Mouse (Mus musculus) forebrain, postnatal 0 days (tissue): ENCODE measurements around the gene Dmrtc2. TPM values are rescaled to one million over a fixed set of nuclear protein-coding genes. Genes with fewer than 3 reads are reported as not detected.

Source experiments
- ATAC-seq: fragments of 200-750 bp; cut with Nextera tagmentation; 2 replicates; pipeline ENCODE4 v1.8.0; 2017; ENCODE audit warnings: mild to moderate bottlenecking, moderate library complexity
- DNase-seq: peaks from one replicate; pipeline ENCODE4 v3.0.0-alpha.2; 2015
- H3K27ac ChIP-seq: fragments of 300-500 bp; sonication (generic); 2 replicates; pipeline ENCODE4 v1.5.1; 2014; ENCODE audit warnings: low read depth, mild to moderate bottlenecking, antibody characterized with exemption, low read length, moderate library complexity, mixed read lengths
- H3K27me3 ChIP-seq: fragments of 300-500 bp; sonication (generic); 2 replicates; pipeline ENCODE4 v1.6.1; 2014; ENCODE audit warnings: mild to moderate bottlenecking, low read length, mixed read lengths; ENCODE audit not compliant: insufficient read depth
- H3K36me3 ChIP-seq: fragments of 300-500 bp; sonication (generic); 2 replicates; pipeline ENCODE4 v1.6.1; 2014; ENCODE audit warnings: mild to moderate bottlenecking, moderate library complexity; ENCODE audit not compliant: insufficient read depth
- H3K4me1 ChIP-seq: fragments of 300-500 bp; sonication (generic); 2 replicates; pipeline ENCODE4 v1.6.1; 2014; ENCODE audit warnings: antibody characterized with exemption; ENCODE audit not compliant: insufficient read depth
- H3K4me2 ChIP-seq: fragments of 300-500 bp; sonication (generic); 2 replicates; pipeline ENCODE4 v1.6.1; 2014; ENCODE audit warnings: low read depth, mild to moderate bottlenecking, moderate library complexity
- H3K4me3 ChIP-seq: fragments of 300-500 bp; sonication (generic); 2 replicates; pipeline ENCODE4 v1.5.1; 2014; ENCODE audit warnings: low read depth, low read length, mixed read lengths
- H3K9ac ChIP-seq: fragments of 300-500 bp; sonication (generic); 2 replicates; pipeline ENCODE4 v1.6.1; 2014; ENCODE audit warnings: mild to moderate bottlenecking
- H3K9me3 ChIP-seq: fragments of 300-500 bp; sonication (generic); 2 replicates; pipeline ENCODE4 v1.6.1; 2016; ENCODE audit warnings: low read length
- CTCF ChIP-seq: sonication (generic); IDR thresholded peaks from 2 replicates; pipeline ENCODE4 v1.5.1; 2016; ENCODE audit warnings: antibody characterized with exemption, control low read depth, low read depth
- WGBS: fragments of 180-500 bp; shearing (Covaris S2); extraction: QIAGEN DNeasy Blood & Tissue Kit; methylation state at CpG from one replicate; pipeline ENCODE4 v1.1.7; 2014; 5-methylcytosine and 5-hydroxymethylcytosine counted together
- polyA plus RNA-seq: library from polyadenylated mRNA; unstranded; fragments of >200 nt; fragmentation: Nextera tagmentation; extraction: Ambion mirVana; gene quantifications from 2 replicates; pipeline ENCODE4 v1.2.1, GENCODE M21; 2015
- total RNA-seq: library from RNA; depleted of rRNA; stranded (reverse); fragments of >200 nt; gene quantifications from 2 replicates; pipeline ENCODE4 v1.2.3, GENCODE M21; 2014

The Dmrtc2 gene
- total and polyA plus RNA-seq, 2 experiments from 2014 or later = 0.28 TPM; not detected in 1

DNA sequence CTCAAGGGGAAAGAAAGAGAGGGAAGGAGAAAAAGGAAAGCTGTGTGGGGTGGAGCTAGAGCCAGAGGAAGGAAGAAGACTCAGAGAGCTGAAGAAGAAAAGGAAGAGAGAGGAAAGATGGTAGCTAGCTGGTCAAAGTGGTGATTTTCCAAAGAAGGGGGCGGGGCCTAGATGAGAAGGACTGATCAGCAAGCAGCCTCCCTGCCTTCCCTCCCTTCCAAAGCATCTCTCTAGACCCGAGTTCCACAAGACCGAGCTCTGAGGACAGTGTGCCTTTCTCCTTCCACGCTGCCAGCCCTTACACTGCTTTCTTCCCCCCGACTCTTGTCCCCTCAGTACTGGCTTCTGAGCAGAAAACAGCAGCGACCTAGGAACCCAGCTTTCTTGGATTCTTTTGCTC, 5.7 kb upstream of the Dmrtc2 start:
- Histone ChIP-seq H3K27me3 (no peaks in the 10 kb centered on the region), H3K36me3 (no peaks in the 10 kb centered on the region), H3K4me1 (no peaks in the 10 kb centered on the region), H3K4me3 (no peak overlapping the region), H3K4me2 (no peak overlapping the region), H3K9ac (no peak overlapping the region), H3K9me3 (no peaks in the 10 kb centered on the region), H3K27ac (no peak overlapping the region)
- no peak for TF ChIP-seq CTCF
- no peak for DNase-seq
- no peak for ATAC-seq
- 26% methylated on average over 6 of the region's 6 CpGs for WGBS

DNA sequence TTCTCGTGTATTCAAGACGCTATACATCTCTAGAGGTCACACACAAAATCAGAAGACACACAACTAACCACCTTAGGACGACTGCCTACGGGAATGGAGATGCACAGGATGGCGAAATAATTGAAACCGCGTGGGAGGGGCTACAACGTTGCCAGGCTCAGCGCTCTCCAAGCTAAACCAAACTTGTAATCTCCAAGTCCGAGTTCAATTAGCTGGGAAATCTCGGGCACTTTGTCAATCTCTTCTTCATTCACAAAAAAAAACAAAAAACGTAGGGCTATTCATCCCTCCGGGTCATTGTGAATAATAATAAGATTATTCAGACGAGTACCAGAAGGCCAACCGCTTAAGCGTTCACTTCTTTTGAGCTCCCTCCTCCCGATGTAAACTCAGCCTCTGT, 777 bp upstream of the Dmrtc2 start:
- no peak overlapping the region for H3K27ac ChIP-seq
- 18% methylated on average over 17 of the region's 17 CpGs for WGBS
- ATAC-seq = no peak

GRCm38 (mm10) chr7:24877588-24877987, 7.7 kb downstream of the Dmrtc2 start:
- Histone ChIP-seq H3K4me1 (no peaks in the 10 kb centered on the region), H3K27ac (no peak overlapping the region), H3K27me3 (no peaks in the 10 kb centered on the region), H3K9ac (no peak overlapping the region), H3K4me3 (no peak overlapping the region), H3K4me2 (no peak overlapping the region), H3K9me3 (no peaks in the 10 kb centered on the region), H3K36me3 (no peaks in the 10 kb centered on the region)
- no peak for DNase-seq
- no peak for TF ChIP-seq CTCF
- 84% methylated on average over 3 of the region's 3 CpGs for WGBS
- no peak for ATAC-seq

More for the DNA sequence above, 777 bp upstream of the Dmrtc2 start:
- Histone ChIP-seq H3K9me3 (no peaks in the 10 kb centered on the region), H3K9ac (no peak overlapping the region), H3K36me3 (no peaks in the 10 kb centered on the region), H3K4me2 (no peak overlapping the region), H3K27me3 (no peaks in the 10 kb centered on the region), H3K4me1 (no peaks in the 10 kb centered on the region), H3K4me3 (no peak overlapping the region)
- no peak for TF ChIP-seq CTCF
- DNase-seq = no peak

DNA sequence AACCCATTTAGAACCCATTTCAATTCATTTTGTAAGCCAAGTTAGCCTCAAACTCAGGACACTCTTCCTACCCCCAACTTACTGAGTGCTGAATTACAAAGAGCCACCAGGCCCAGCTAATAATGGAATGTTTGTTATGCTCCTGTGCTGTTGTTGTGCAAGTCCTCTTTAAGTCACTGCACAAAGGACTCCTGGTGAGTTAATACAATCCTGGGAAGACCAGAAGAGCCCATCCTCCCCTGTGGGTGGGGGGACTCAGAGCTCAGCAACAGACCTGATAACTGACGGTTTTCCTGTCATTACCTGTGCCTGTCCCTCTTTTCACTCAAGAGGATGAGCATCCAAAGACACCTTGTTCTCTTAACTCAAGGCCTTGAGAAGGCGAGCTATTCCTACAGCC, 9.8 kb downstream of the Dmrtc2 start:
- no peak for TF ChIP-seq CTCF
- H3K9ac ChIP-seq = no peak overlapping the region
- no peak for ATAC-seq

GRCm38 (mm10) chr7:24882416-24883199, 12.8 kb downstream of the Dmrtc2 start:
- Histone ChIP-seq H3K4me3 (no peak overlapping the region), H3K27ac (no peak overlapping the region), H3K36me3 (peaks cover 20% of the 10 kb centered on the region), H3K4me2 (no peak overlapping the region), H3K9me3 (no peaks in the 10 kb centered on the region), H3K4me1 (peaks cover 6% of the 10 kb centered on the region), H3K9ac (no peak overlapping the region), H3K27me3 (no peaks in the 10 kb centered on the region)
- TF ChIP-seq CTCF = no peak
- DNase-seq = no peak
- 93% methylated on average over 9 of the region's 9 CpGs for WGBS
- ATAC-seq = no peak

More for the DNA sequence above, 9.8 kb downstream of the Dmrtc2 start:
- no peaks in the 10 kb centered on the region for H3K36me3 ChIP-seq
- no peak for DNase-seq
- no peak overlapping the region for H3K4me2 ChIP-seq
- H3K4me3 ChIP-seq = no peak overlapping the region
- WGBS = 24% methylated on average over 2 of the region's 2 CpGs
- no peaks in the 10 kb centered on the region for H3K27me3 ChIP-seq
- no peak overlapping the region for H3K27ac ChIP-seq
- H3K9me3 ChIP-seq = no peaks in the 10 kb centered on the region
- H3K4me1 ChIP-seq = no peaks in the 10 kb centered on the region

- Histone ChIP-seq H3K4me3 (peak within 1 kb of the TSS; percentile 99), H3K4me1 (peaks cover 6% of the 10 kb centered on the region), H3K9me3 (no peaks in the 10 kb centered on the region), H3K9ac (peak within 1 kb of the TSS; percentile 100), H3K4me2 (peak within 1 kb of the TSS; percentile 83), H3K36me3 (peaks cover 35% of the 10 kb centered on the region), H3K27ac (peak within 1 kb of the TSS; percentile 92), H3K27me3 (no peaks in the 10 kb centered on the region)
- DNase-seq (peak; percentile 100), ATAC-seq (peak; percentile 92)
- peak; percentile 68 for TF ChIP-seq CTCF
- under 1% methylated on average over 57 of the region's 57 CpGs for WGBS
Measured at GRCm38 (mm10) chr7:24883896-24884692, 14.2 kb downstream of the Dmrtc2 start, which contains the start of gene Rps19. TSS of gene Rps19 (plus strand) at chr7:24884371.
